Mouse (Mus musculus) kidney, embryonic 15.5 days (tissue): ENCODE results near the gene Jund. TPM values are rescaled to one million over a fixed set of nuclear protein-coding genes. Genes with fewer than 3 reads are reported as not detected.

Source experiments
- ATAC-seq: fragments of 200-750 bp; cut with Nextera tagmentation; replicated peaks from 2 replicates; pipeline ENCODE4 v1.8.0; 2017; ENCODE audit warnings: moderate TSS enrichment; ENCODE audit not compliant: low FRiP score
- H3K27ac ChIP-seq: fragments of 300-500 bp; sonication (generic); 2 replicates; pipeline ENCODE4 v1.5.1; 2015; ENCODE audit warnings: mild to moderate bottlenecking, inconsistent platforms
- H3K27me3 ChIP-seq: fragments of 300-500 bp; sonication (generic); 2 replicates; pipeline ENCODE4 v1.6.1; 2015; ENCODE audit warnings: inconsistent platforms
- H3K36me3 ChIP-seq: fragments of 300-500 bp; sonication (generic); 2 replicates; pipeline ENCODE4 v1.6.1; 2015; ENCODE audit warnings: inconsistent platforms
- H3K4me1 ChIP-seq: fragments of 300-500 bp; sonication (generic); 2 replicates; pipeline ENCODE4 v1.6.1; 2015; ENCODE audit warnings: inconsistent platforms
- H3K4me2 ChIP-seq: fragments of 300-500 bp; sonication (generic); 2 replicates; pipeline ENCODE4 v1.6.1; 2015; ENCODE audit warnings: moderate library complexity, mild to moderate bottlenecking, inconsistent platforms
- H3K4me3 ChIP-seq: fragments of 300-500 bp; sonication (generic); replicated peaks from 2 replicates; pipeline ENCODE4 v1.5.1; 2015; ENCODE audit warnings: mild to moderate bottlenecking, inconsistent platforms
- H3K9ac ChIP-seq: fragments of 300-500 bp; sonication (generic); 2 replicates; pipeline ENCODE4 v1.6.1; 2015; ENCODE audit warnings: mild to moderate bottlenecking, inconsistent platforms
- H3K9me3 ChIP-seq: fragments of 300-500 bp; sonication (generic); replicated peaks from 2 replicates; pipeline ENCODE4 v1.6.1; 2016; ENCODE audit warnings: inconsistent platforms
- WGBS: fragments of 180-500 bp; shearing (Covaris S2); methylation state at CpG from one replicate; pipeline ENCODE4 v1.1.7; 2015; ENCODE audit warnings: mixed read lengths; 5-methylcytosine and 5-hydroxymethylcytosine counted together
- polyA plus RNA-seq: library from polyadenylated mRNA; unstranded; fragments of >200 nt; fragmentation: Nextera tagmentation; extraction: Ambion mirVana; gene quantifications from 2 replicates; pipeline ENCODE4 v1.2.1, GENCODE M21; 2015

The Jund gene
- polyA plus RNA-seq, 1 experiment from 2014 or later: 68.1 TPM

- Histone ChIP-seq H3K4me2 (no peak overlapping the region), H3K27ac (no peak overlapping the region), H3K4me3 (no peak overlapping the region), H3K36me3 (no peaks in the 10 kb centered on the region), H3K9me3 (no peaks in the 10 kb centered on the region), H3K4me1 (peaks cover 22% of the 10 kb centered on the region), H3K9ac (no peak overlapping the region), H3K27me3 (0 out of 2 replicates have a peak, but pooled peaks cover 3% of the 10 kb centered on the region)
- no peak for ATAC-seq
- 51% methylated on average over 9 of the region's 9 CpGs for WGBS
Measured at GRCm38 (mm10) chr8:70719796-70720270, 21.1 kb downstream of the Jund start.

- Histone ChIP-seq H3K9ac (no peak overlapping the region), H3K4me3 (no peak overlapping the region), H3K36me3 (no peaks in the 10 kb centered on the region), H3K4me1 (peaks cover 26% of the 10 kb centered on the region), H3K9me3 (no peaks in the 10 kb centered on the region), H3K4me2 (no peak overlapping the region), H3K27ac (no peak overlapping the region; the same call in 1 of the 2 replicates), H3K27me3 (0 out of 2 replicates have a peak, but pooled peaks cover 3% of the 10 kb centered on the region)
- 7% methylated on average over 3 of the region's 3 CpGs for WGBS
- ATAC-seq: no peak
Measured at GRCm38 (mm10) chr8:70720739-70721138, 22.0 kb downstream of the Jund start.

GRCm38 (mm10) chr8:70721601-70722000 lies 22.9 kb downstream of the Jund start:
- Histone ChIP-seq H3K27me3 (peaks cover 4% of the 10 kb centered on the region; the same call in 1 of the 2 replicates), H3K4me2 (no peak overlapping the region), H3K36me3 (no peaks in the 10 kb centered on the region), H3K4me1 (peaks cover 26% of the 10 kb centered on the region), H3K9me3 (no peaks in the 10 kb centered on the region), H3K9ac (no peak overlapping the region), H3K27ac (no peak overlapping the region), H3K4me3 (no peak overlapping the region)
- no peak for ATAC-seq
- WGBS: 82% methylated on average over 8 of the region's 8 CpGs

GRCm38 (mm10) chr8:70723486-70724210 lies 24.9 kb downstream of the Jund start, which contains the start of gene Pde4c:
Gene Pde4c, plus strand, starts transcription at chr8:70723720.
- H3K36me3 ChIP-seq: no peaks in the 10 kb centered on the region
- H3K9ac ChIP-seq: 0 out of 2 replicates have a peak within 1 kb of the TSS, but pooled peaks have one; percentile 26
- WGBS: 44% methylated on average over 7 of the region's 7 CpGs
- H3K27me3 ChIP-seq: peaks cover 22% of the 10 kb centered on the region
- peak within 1 kb of the TSS; percentile 20 for H3K4me3 ChIP-seq
- no peaks in the 10 kb centered on the region for H3K9me3 ChIP-seq
- H3K4me2 ChIP-seq: peak within 1 kb of the TSS; percentile 44
- peak; percentile 89 for ATAC-seq
- peak within 1 kb of the TSS; percentile 96 for H3K27ac ChIP-seq
- H3K4me1 ChIP-seq: peaks cover 22% of the 10 kb centered on the region

- Histone ChIP-seq H3K36me3 (no peaks in the 10 kb centered on the region), H3K4me2 (peak overlapping the region; percentile 42), H3K27me3 (peaks cover 28% of the 10 kb centered on the region), H3K4me3 (peak overlapping the region; percentile 20), H3K9me3 (no peaks in the 10 kb centered on the region), H3K9ac (0 out of 2 replicates have a peak overlapping the region, but pooled peaks have one; percentile 26), H3K27ac (peak overlapping the region; percentile 96), H3K4me1 (peaks cover 22% of the 10 kb centered on the region)
- peak; percentile 16; the same call in 1 of the 2 replicates for ATAC-seq
- WGBS: 66% methylated on average over 12 of the region's 12 CpGs
Measured at GRCm38 (mm10) chr8:70724216-70724615, 25.5 kb downstream of the Jund start.

GRCm38 (mm10) chr8:70725792-70726447 lies 27.2 kb downstream of the Jund start:
- ATAC-seq: no peak
- Histone ChIP-seq H3K9me3 (no peaks in the 10 kb centered on the region), H3K4me3 (no peak overlapping the region), H3K4me2 (no peak overlapping the region), H3K36me3 (no peaks in the 10 kb centered on the region), H3K4me1 (peaks cover 32% of the 10 kb centered on the region), H3K27me3 (peaks cover 40% of the 10 kb centered on the region), H3K27ac (no peak overlapping the region), H3K9ac (no peak overlapping the region)
- 28% methylated on average over 14 of the region's 14 CpGs for WGBS

- Histone ChIP-seq H3K27me3 (peaks cover 47% of the 10 kb centered on the region), H3K27ac (no peak overlapping the region), H3K4me2 (no peak overlapping the region), H3K9ac (no peak overlapping the region), H3K9me3 (no peaks in the 10 kb centered on the region), H3K4me3 (no peak overlapping the region), H3K36me3 (no peaks in the 10 kb centered on the region), H3K4me1 (peaks cover 32% of the 10 kb centered on the region)
- no peak for ATAC-seq
- 46% methylated on average over 11 of the region's 11 CpGs for WGBS
Measured at GRCm38 (mm10) chr8:70726721-70727120, 28.0 kb downstream of the Jund start.

- Histone ChIP-seq H3K9ac (0 out of 2 replicates have a peak overlapping the region, but pooled peaks have one; percentile 23), H3K27ac (no peak overlapping the region), H3K27me3 (peaks cover 56% of the 10 kb centered on the region), H3K36me3 (no peaks in the 10 kb centered on the region), H3K4me1 (peaks cover 13% of the 10 kb centered on the region; the same call in 1 of the 2 replicates), H3K9me3 (no peaks in the 10 kb centered on the region), H3K4me2 (peak overlapping the region; percentile 58), H3K4me3 (peak overlapping the region; percentile 35)
- ATAC-seq: peak; percentile 63
- WGBS: 2% methylated on average over 34 of the region's 34 CpGs
Measured at GRCm38 (mm10) chr8:70729808-70730475, 31.2 kb downstream of the Jund start.

GRCm38 (mm10) chr8:70730956-70731355 lies 32.2 kb downstream of the Jund start:
- H3K9me3 ChIP-seq: no peaks in the 10 kb centered on the region
- H3K27ac ChIP-seq: no peak overlapping the region
- ATAC-seq: no peak
- H3K9ac ChIP-seq: no peak overlapping the region
- H3K4me2 ChIP-seq: no peak overlapping the region
- peaks cover 61% of the 10 kb centered on the region for H3K27me3 ChIP-seq
- no peak overlapping the region for H3K4me3 ChIP-seq
- H3K36me3 ChIP-seq: no peaks in the 10 kb centered on the region
- WGBS: 79% methylated on average over 4 of the region's 4 CpGs
- peaks cover 10% of the 10 kb centered on the region; the same call in 1 of the 2 replicates for H3K4me1 ChIP-seq

- Histone ChIP-seq H3K36me3 (no peaks in the 10 kb centered on the region), H3K27me3 (peaks cover 47% of the 10 kb centered on the region), H3K9me3 (no peaks in the 10 kb centered on the region), H3K9ac (no peak overlapping the region), H3K4me2 (no peak overlapping the region), H3K27ac (no peak overlapping the region), H3K4me3 (no peak overlapping the region), H3K4me1 (peaks cover 12% of the 10 kb centered on the region)
- no peak for ATAC-seq
- 71% methylated on average over 5 of the region's 5 CpGs for WGBS
Measured at GRCm38 (mm10) chr8:70737705-70738104, 39.0 kb downstream of the Jund start.

GRCm38 (mm10) chr8:70738211-70738610 lies 39.5 kb downstream of the Jund start:
- Histone ChIP-seq H3K27ac (no peak overlapping the region), H3K27me3 (peaks cover 52% of the 10 kb centered on the region), H3K9me3 (no peaks in the 10 kb centered on the region), H3K4me1 (peaks cover 17% of the 10 kb centered on the region), H3K4me3 (no peak overlapping the region), H3K9ac (no peak overlapping the region), H3K4me2 (no peak overlapping the region), H3K36me3 (no peaks in the 10 kb centered on the region)
- 54% methylated on average over 3 of the region's 3 CpGs for WGBS
- no peak for ATAC-seq
